Mouse (Mus musculus): ENCODE results near the gene Adh6a.

The Adh6a gene

GRCm38 (mm10) chr3:138312965-138313364, at the start of gene Adh6a:
Gene Adh6a (plus strand): TSS chr3:138313286.
- no peak for DNase-seq

- no peak for DNase-seq
These were observed 48.4 kb upstream of the Adh6a start for GRCm38 (mm10) chr3:138264648-138265047.

GRCm38 (mm10) chr3:138270507-138270906, 42.6 kb upstream of the Adh6a start:
- no peak for DNase-seq

- no peak for DNase-seq
These were observed 41.8 kb upstream of the Adh6a start for GRCm38 (mm10) chr3:138271297-138271696.

- DNase-seq: no peak
These were observed 40.0 kb upstream of the Adh6a start for GRCm38 (mm10) chr3:138273080-138273479.

- DNase-seq: no peak
These were observed 38.0 kb upstream of the Adh6a start for GRCm38 (mm10) chr3:138275100-138275499.

- no peak for DNase-seq
These were observed 30.5 kb upstream of the Adh6a start for GRCm38 (mm10) chr3:138282556-138282955.

GRCm38 (mm10) chr3:138283831-138284230, 29.3 kb upstream of the Adh6a start:
- no peak for DNase-seq

GRCm38 (mm10) chr3:138285986-138286385, 27.1 kb upstream of the Adh6a start:
- no peak for DNase-seq

- no peak for DNase-seq
These were observed 25.4 kb upstream of the Adh6a start for GRCm38 (mm10) chr3:138287686-138288085.

- no peak for DNase-seq
These were observed 22.4 kb upstream of the Adh6a start for GRCm38 (mm10) chr3:138290672-138291071.

- no peak for DNase-seq
These were observed 21.5 kb upstream of the Adh6a start for GRCm38 (mm10) chr3:138291529-138292117.

- no peak for DNase-seq
These were observed 19.7 kb upstream of the Adh6a start for GRCm38 (mm10) chr3:138293298-138293895.

GRCm38 (mm10) chr3:138300130-138300529, 13.0 kb upstream of the Adh6a start:
- no peak for DNase-seq

GRCm38 (mm10) chr3:138302676-138303075, 10.4 kb upstream of the Adh6a start:
- DNase-seq: no peak

GRCm38 (mm10) chr3:138303771-138304488, 9.2 kb upstream of the Adh6a start:
- DNase-seq: no peak

GRCm38 (mm10) chr3:138304489-138304871, 8.6 kb upstream of the Adh6a start:
- no peak for DNase-seq

GRCm38 (mm10) chr3:138305486-138306289, 7.4 kb upstream of the Adh6a start:
- DNase-seq: no peak

GRCm38 (mm10) chr3:138306290-138306683, 6.8 kb upstream of the Adh6a start:
- no peak for DNase-seq

- no peak for DNase-seq
These were observed 3.2 kb upstream of the Adh6a start for GRCm38 (mm10) chr3:138309910-138310309.

- DNase-seq: no peak
These were observed 2.1 kb upstream of the Adh6a start for GRCm38 (mm10) chr3:138311015-138311414.

GRCm38 (mm10) chr3:138316908-138317472, 3.9 kb downstream of the Adh6a start:
- no peak for DNase-seq

- no peak for DNase-seq
These were observed 11.9 kb downstream of the Adh6a start for GRCm38 (mm10) chr3:138325001-138325400.
